Mouse (Mus musculus): ENCODE measurements around the gene Htr1d. TPM values are rescaled to one million over a fixed set of nuclear protein-coding genes. Genes with fewer than 3 reads are reported as not detected.
A peak's percentile ranks its signal among the peaks of the same experiment; 100 is the strongest.

Gene Htr1d
- polyA plus RNA-seq, 1 experiment from 2014 or later: 0.10 TPM

DNA sequence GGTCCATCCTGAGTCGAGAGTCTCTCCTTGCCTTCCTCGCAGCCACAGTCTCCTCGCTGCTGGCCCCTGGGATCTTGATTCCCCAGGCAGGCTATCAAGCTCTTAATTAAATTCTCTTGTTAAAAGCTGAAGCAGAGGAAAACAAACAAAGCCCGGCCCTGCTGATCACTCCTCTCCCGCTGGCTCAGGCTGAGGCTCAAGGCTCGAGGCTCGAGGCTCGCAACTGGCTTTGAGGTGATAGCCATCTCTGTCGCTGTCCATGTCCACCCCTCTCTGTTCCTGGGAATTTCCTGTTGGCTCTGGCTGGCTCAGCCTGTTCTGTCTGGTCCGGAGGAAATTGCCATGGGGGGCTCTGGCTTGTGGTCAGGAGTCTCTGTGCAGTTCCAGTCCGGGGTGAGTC is 4.4 kb upstream of the Htr1d start:
- peaks cover 9% of the 10 kb centered on the region for H3K27me3 ChIP-seq (replicated peaks; ENCODE audit: control insufficient read depth, insufficient read depth, low read length)
- WGBS: 19% methylated on average over 11 of the region's 11 CpGs
- H3K4me3 ChIP-seq (ENCODE audit: low read length): no peak overlapping the region
- no peak overlapping the region for H3K4me2 ChIP-seq (ENCODE audit: low read depth, low read length)
- no peak overlapping the region for H3K27ac ChIP-seq (ENCODE audit: low read length)
- no peak overlapping the region for H3K9ac ChIP-seq (ENCODE audit: low read depth, low read length)
- no peaks in the 10 kb centered on the region for H3K36me3 ChIP-seq (ENCODE audit: control insufficient read depth, insufficient read depth, low read length)
- H3K4me1 ChIP-seq (ENCODE audit: control insufficient read depth, insufficient read depth, low read length): peaks cover under 1% of the 10 kb centered on the region; the same call in 1 of the 2 replicates
- no peak for ATAC-seq
- no peaks in the 10 kb centered on the region for H3K9me3 ChIP-seq (ENCODE audit: control insufficient read depth, low read length)

DNA sequence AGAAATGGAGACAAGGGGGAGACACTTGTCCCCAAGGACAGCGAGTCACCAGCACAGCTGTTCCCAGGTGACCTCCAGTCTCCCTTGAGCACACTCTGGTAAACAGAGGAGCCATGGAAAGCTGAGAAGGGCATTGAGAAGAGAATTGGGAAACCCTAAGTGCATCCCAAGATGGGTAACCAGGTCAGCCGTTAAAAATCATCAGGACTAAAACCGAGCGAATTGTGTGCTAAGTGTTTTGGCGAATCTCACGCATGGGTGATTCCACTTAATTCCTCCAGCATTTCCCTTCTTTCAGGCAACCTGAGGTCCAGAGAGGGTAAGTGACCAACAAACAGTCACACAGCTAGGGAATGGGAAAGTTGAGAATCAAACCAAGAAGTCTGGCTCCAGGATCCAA is 3.9 kb upstream of the Htr1d start:
- WGBS: 73% methylated on average over 6 of the region's 6 CpGs
- H3K4me2 ChIP-seq (ENCODE audit: low read depth, low read length): no peak overlapping the region
- no peak for ATAC-seq
- H3K9ac ChIP-seq (ENCODE audit: low read depth, low read length): no peak overlapping the region
- H3K4me1 ChIP-seq (ENCODE audit: control insufficient read depth, insufficient read depth, low read length): peaks cover 5% of the 10 kb centered on the region
- no peaks in the 10 kb centered on the region for H3K9me3 ChIP-seq (ENCODE audit: control insufficient read depth, low read length)
- H3K36me3 ChIP-seq (ENCODE audit: control insufficient read depth, insufficient read depth, low read length): no peaks in the 10 kb centered on the region
- H3K27me3 ChIP-seq (replicated peaks; ENCODE audit: control insufficient read depth, insufficient read depth, low read length): peaks cover 12% of the 10 kb centered on the region
- no peak overlapping the region for H3K27ac ChIP-seq (ENCODE audit: low read length)
- H3K4me3 ChIP-seq (ENCODE audit: low read length): no peak overlapping the region

DNA sequence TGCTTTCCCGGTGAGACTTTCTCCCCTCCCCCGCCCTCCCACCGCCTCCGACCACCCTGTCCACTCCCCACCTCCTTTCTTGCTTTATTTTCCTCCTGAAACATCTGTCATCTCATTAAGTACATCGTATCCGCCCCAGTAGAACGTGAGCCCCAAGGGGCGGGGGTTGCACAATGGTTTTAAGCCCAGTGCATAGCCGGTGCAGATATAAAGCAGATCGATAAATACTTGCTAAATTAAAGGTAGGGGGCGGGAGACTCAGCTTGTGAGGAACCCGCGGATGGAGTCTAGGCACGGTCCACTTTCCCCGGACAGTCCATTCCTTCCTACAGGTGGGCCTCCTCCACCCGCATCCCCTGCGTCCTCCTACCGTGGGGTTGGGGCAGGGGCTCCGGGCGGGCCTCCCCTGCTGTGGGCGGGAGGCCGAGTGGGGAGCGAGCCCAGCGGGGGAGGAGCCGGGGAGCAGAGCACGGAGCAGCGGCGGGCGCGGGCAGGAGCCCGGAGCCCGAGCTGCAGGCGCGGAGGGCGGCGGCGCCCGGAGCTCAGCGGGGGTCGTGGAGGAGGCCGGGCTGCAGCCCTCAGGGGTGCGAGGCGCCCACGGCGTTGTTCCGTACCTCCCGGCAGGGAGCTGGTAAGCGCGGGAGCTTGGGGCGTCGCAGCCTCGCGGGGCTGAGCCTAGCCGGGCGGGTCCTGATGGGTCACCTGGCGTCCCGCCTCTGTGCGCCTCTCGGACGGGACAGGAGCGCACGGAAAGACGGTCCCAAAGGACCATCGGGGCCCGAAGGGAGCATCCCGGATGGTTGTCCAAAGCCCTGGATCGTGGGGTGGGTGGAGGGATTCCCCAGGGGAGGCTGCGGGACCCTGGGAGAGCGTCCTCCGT is 1.0 kb downstream of the Htr1d start:
- Histone ChIP-seq H3K27ac (ENCODE audit: low read length) (no peak overlapping the region), H3K4me3 (ENCODE audit: low read length) (peak overlapping the region; percentile 57), H3K27me3 (replicated peaks; ENCODE audit: control insufficient read depth, insufficient read depth, low read length) (peaks cover 13% of the 10 kb centered on the region), H3K9me3 (ENCODE audit: control insufficient read depth, low read length) (no peaks in the 10 kb centered on the region), H3K4me1 (ENCODE audit: control insufficient read depth, insufficient read depth, low read length) (peaks cover 7% of the 10 kb centered on the region), H3K4me2 (ENCODE audit: low read depth, low read length) (peak overlapping the region; percentile 94), H3K9ac (ENCODE audit: low read depth, low read length) (peak overlapping the region; percentile 65), H3K36me3 (ENCODE audit: control insufficient read depth, insufficient read depth, low read length) (no peaks in the 10 kb centered on the region)
- peak; percentile 59 for ATAC-seq
- 1% methylated on average over 67 of the region's 70 CpGs for WGBS

DNA sequence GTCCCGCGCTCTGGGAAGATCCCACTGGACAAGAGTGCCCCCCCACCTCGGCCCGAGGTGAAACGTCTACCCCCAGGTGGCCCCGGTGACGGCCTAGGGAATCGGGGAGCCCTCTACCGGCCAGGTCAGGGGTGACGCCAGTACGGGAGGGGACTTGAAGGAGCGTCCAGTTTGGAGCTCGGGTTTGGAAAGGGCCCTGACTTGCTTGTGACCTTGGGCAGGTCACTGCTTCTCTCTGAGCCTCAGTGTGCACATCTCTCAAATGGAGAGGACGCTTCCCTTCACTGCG is 1.6 kb downstream of the Htr1d start:
- Histone ChIP-seq H3K27ac (ENCODE audit: low read length) (no peak overlapping the region), H3K4me3 (ENCODE audit: low read length) (peak overlapping the region; percentile 57), H3K4me2 (ENCODE audit: low read depth, low read length) (peak overlapping the region; percentile 94), H3K36me3 (ENCODE audit: control insufficient read depth, insufficient read depth, low read length) (no peaks in the 10 kb centered on the region), H3K27me3 (replicated peaks; ENCODE audit: control insufficient read depth, insufficient read depth, low read length) (peaks cover 13% of the 10 kb centered on the region), H3K9ac (ENCODE audit: low read depth, low read length) (peak overlapping the region; percentile 65), H3K9me3 (ENCODE audit: control insufficient read depth, low read length) (no peaks in the 10 kb centered on the region), H3K4me1 (ENCODE audit: control insufficient read depth, insufficient read depth, low read length) (peaks cover 7% of the 10 kb centered on the region)
- WGBS: 2% methylated on average over 15 of the region's 15 CpGs
- peak; percentile 37; the same call in 1 of the 2 replicates for ATAC-seq

DNA sequence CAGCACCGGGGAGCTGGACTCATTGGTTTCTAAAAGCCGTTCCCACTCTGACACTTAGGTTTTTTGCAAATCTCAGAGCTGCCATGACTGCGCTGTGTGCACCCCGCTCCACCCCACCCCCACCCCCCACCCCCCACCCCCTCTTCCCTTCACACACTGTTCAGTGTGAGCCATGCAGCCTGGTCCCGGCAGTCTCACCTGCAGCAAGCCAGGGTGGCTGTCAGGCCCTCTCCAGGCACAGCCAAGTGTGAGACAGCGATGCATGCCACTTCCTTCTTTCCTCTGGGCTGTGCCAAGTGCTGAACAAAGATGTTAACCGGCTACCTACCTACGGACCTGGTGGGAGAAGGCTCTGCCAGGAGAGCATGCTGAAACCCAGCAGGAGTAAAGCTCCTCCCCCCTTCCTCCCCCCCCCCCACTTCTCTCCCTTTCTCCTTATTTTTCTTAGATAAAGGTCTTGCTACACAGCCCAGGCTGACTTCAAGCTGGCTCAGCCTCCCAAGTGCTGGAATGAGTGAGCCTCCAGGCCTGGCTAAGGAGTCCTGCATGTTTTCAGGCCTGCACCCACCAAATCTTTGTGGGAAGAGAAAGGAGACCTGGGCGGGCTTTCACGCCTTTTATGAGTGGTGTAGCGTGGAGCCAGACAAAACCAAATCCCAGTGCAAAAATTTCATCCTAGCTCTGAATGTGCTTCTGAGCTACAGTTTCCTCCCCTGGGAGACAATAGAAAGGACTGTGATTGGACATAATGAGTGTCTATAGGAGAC is 7.5 kb downstream of the Htr1d start:
- Histone ChIP-seq H3K27me3 (replicated peaks; ENCODE audit: control insufficient read depth, insufficient read depth, low read length) (no peaks in the 10 kb centered on the region), H3K4me3 (ENCODE audit: low read length) (no peak overlapping the region), H3K4me2 (ENCODE audit: low read depth, low read length) (no peak overlapping the region), H3K9ac (ENCODE audit: low read depth, low read length) (no peak overlapping the region), H3K4me1 (ENCODE audit: control insufficient read depth, insufficient read depth, low read length) (no peaks in the 10 kb centered on the region), H3K27ac (ENCODE audit: low read length) (no peak overlapping the region), H3K9me3 (ENCODE audit: control insufficient read depth, low read length) (no peaks in the 10 kb centered on the region), H3K36me3 (ENCODE audit: control insufficient read depth, insufficient read depth, low read length) (no peaks in the 10 kb centered on the region)
- 55% methylated on average over 11 of the region's 11 CpGs for WGBS
- 0 out of 2 replicates have a peak, but pooled peaks have one; percentile 13 for ATAC-seq

DNA sequence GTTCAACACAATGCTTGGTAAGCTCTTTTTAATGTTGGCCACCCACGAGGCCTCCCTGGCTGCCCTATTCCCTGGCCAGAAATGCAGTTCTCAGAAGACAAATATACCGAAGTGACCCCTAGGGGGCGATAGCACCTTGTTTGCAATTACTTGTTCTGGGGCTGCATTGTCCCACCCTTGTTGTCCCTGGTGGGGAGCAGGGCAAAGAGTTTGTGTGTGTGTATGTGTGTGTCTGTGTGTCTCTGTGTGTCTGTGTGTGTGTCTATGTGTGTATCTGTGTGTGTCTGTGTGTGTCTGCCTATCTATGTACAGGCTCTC is 8.0 kb downstream of the Htr1d start:
- 6% methylated on average over 3 of the region's 3 CpGs for WGBS
- H3K27ac ChIP-seq (ENCODE audit: low read length): no peak overlapping the region
- no peaks in the 10 kb centered on the region for H3K36me3 ChIP-seq (ENCODE audit: control insufficient read depth, insufficient read depth, low read length)
- no peaks in the 10 kb centered on the region for H3K4me1 ChIP-seq (ENCODE audit: control insufficient read depth, insufficient read depth, low read length)
- no peaks in the 10 kb centered on the region for H3K9me3 ChIP-seq (ENCODE audit: control insufficient read depth, low read length)
- H3K4me3 ChIP-seq (ENCODE audit: low read length): no peak overlapping the region
- no peak for ATAC-seq
- no peaks in the 10 kb centered on the region for H3K27me3 ChIP-seq (replicated peaks; ENCODE audit: control insufficient read depth, insufficient read depth, low read length)
- H3K4me2 ChIP-seq (ENCODE audit: low read depth, low read length): no peak overlapping the region
- H3K9ac ChIP-seq (ENCODE audit: low read depth, low read length): no peak overlapping the region

DNA sequence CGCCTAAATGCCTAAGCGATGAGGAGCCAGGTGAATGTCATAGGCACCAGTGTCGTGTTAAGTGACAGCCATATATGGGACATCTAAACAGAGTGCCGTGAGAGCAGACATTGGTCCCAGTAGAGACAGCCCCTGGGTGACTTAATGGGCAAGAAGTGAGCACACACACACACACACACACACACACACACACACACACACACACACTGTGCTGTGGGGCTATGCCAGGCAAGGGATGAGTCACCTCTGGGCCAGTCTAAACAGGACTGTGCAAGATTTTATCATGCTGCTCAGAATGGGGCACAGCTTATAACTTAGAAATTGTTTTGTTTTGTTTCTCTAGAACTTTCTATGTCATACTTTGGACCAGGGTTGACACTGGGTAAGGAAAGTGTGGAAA is 10.7 kb downstream of the Htr1d start:
- H3K27ac ChIP-seq (ENCODE audit: low read length): no peak overlapping the region
- H3K36me3 ChIP-seq (ENCODE audit: control insufficient read depth, insufficient read depth, low read length): no peaks in the 10 kb centered on the region
- no peak overlapping the region for H3K4me3 ChIP-seq (ENCODE audit: low read length)
- no peak overlapping the region for H3K9ac ChIP-seq (ENCODE audit: low read depth, low read length)
- H3K9me3 ChIP-seq (ENCODE audit: control insufficient read depth, low read length): no peaks in the 10 kb centered on the region
- no peak overlapping the region for H3K4me2 ChIP-seq (ENCODE audit: low read depth, low read length)
- no peaks in the 10 kb centered on the region for H3K4me1 ChIP-seq (ENCODE audit: control insufficient read depth, insufficient read depth, low read length)
- no peak for ATAC-seq
- H3K27me3 ChIP-seq (replicated peaks; ENCODE audit: control insufficient read depth, insufficient read depth, low read length): no peaks in the 10 kb centered on the region
- WGBS: 78% methylated on average over 4 of the region's 4 CpGs

DNA sequence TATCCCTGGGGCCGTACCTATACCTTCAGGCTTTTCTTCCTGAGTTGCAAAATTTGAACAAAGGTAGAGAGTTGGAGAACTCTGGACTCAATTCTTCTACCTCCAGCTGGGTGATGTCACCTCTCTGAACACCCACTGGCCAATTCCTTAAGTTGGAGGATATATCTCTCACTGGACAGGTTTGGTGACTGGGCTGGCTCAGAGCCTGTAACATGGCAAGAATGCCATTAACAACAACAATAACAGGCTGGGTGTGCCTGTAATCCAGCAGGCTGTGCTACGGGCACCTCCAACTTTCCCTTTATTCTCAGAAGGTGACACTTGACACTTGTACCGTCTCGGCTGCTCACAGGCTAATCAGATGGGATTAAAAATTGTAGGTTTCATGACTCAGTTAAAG is 15.8 kb downstream of the Htr1d start:
- H3K27ac ChIP-seq (ENCODE audit: low read length): no peak overlapping the region
- no peak overlapping the region for H3K9ac ChIP-seq (ENCODE audit: low read depth, low read length)
- no peak overlapping the region for H3K4me2 ChIP-seq (ENCODE audit: low read depth, low read length)
- no peak overlapping the region for H3K4me3 ChIP-seq (ENCODE audit: low read length)
- H3K36me3 ChIP-seq (ENCODE audit: control insufficient read depth, insufficient read depth, low read length): no peaks in the 10 kb centered on the region
- WGBS: 55% methylated on average over 4 of the region's 4 CpGs
- H3K4me1 ChIP-seq (ENCODE audit: control insufficient read depth, insufficient read depth, low read length): no peaks in the 10 kb centered on the region
- peak; percentile 66 for ATAC-seq
- H3K9me3 ChIP-seq (ENCODE audit: control insufficient read depth, low read length): no peaks in the 10 kb centered on the region
- no peaks in the 10 kb centered on the region for H3K27me3 ChIP-seq (replicated peaks; ENCODE audit: control insufficient read depth, insufficient read depth, low read length)

DNA sequence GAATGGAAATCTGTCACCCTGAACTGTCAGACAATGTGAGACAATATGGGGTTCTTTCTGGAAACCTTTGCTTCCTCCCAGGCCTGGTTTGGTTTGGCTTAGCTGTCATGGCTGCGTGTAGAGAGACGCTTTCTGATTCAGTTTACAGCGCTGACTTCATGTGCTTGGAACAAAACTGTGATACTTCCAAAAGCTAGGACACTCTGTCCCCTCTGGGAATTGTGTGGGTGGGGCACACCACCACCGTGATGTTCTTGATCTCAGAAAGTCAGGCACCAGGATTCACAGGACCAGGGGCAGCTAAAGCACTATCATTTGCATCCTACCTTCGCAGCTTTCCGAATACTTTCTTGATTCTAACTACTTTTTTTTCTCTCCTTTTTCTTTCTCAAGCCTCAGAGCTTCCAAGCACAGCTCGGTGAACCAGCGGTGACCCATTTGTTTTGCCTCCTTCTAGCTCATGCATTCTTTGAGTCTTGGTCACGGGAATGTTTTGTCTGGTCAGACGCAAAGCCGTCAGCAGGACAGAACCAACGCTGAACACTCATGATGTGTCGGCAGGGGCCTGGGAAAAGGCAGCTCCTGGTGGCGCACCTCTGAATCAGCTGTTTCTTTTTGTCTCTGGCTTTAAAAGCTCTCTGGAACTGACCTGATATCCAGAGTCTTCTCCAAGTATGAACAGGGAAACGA is 18.2 kb downstream of the Htr1d start:
- no peaks in the 10 kb centered on the region for H3K4me1 ChIP-seq (ENCODE audit: control insufficient read depth, insufficient read depth, low read length)
- no peak overlapping the region for H3K4me2 ChIP-seq (ENCODE audit: low read depth, low read length)
- no peak for ATAC-seq
- H3K9ac ChIP-seq (ENCODE audit: low read depth, low read length): no peak overlapping the region
- H3K27me3 ChIP-seq (replicated peaks; ENCODE audit: control insufficient read depth, insufficient read depth, low read length): no peaks in the 10 kb centered on the region
- no peak overlapping the region for H3K27ac ChIP-seq (ENCODE audit: low read length)
- 67% methylated on average over 15 of the region's 15 CpGs for WGBS
- H3K36me3 ChIP-seq (ENCODE audit: control insufficient read depth, insufficient read depth, low read length): no peaks in the 10 kb centered on the region
- H3K4me3 ChIP-seq (ENCODE audit: low read length): no peak overlapping the region
- H3K9me3 ChIP-seq (ENCODE audit: control insufficient read depth, low read length): no peaks in the 10 kb centered on the region

Measured in intestine, embryonic 16.5 days (tissue).